Mouse (Mus musculus) spleen, adult 2 months (tissue): ENCODE results near the gene Wnt3a. TPM values are rescaled to one million over a fixed set of nuclear protein-coding genes. Genes with fewer than 3 reads are reported as not detected.

Source experiments
- DNase-seq, 2 experiments: peaks; one replicate each; pipeline versions ENCODE4 v3.0.0 to v3.0.0-alpha.2; 2012 to 2021; ENCODE audit warnings: low spot score in 2 of 2, low read depth in 1 of 2
- H3K27ac ChIP-seq: fragments of 200-500 bp; 2 replicates; pipeline ENCODE4 v1.5.1; 2012; ENCODE audit warnings: low read length, inconsistent platforms; ENCODE audit not compliant: insufficient read depth
- H3K27me3 ChIP-seq: fragments of 200-500 bp; 2 replicates; pipeline ENCODE4 v1.6.1; 2012; ENCODE audit warnings: mild to moderate bottlenecking, moderate library complexity, low read length, inconsistent platforms; ENCODE audit not compliant: control insufficient read depth, insufficient read depth
- H3K36me3 ChIP-seq: fragments of 200-500 bp; 2 replicates; pipeline ENCODE4 v1.6.1; 2012; ENCODE audit warnings: mild to moderate bottlenecking, low read length, inconsistent platforms; ENCODE audit not compliant: control insufficient read depth, insufficient read depth
- H3K4me1 ChIP-seq: fragments of 200-500 bp; 2 replicates; pipeline ENCODE4 v1.6.1; 2011; ENCODE audit warnings: inconsistent platforms; ENCODE audit not compliant: control insufficient read depth, insufficient read depth, insufficient read length
- H3K4me3 ChIP-seq: fragments of 200-500 bp; 2 replicates; pipeline ENCODE4 v1.5.1; 2011; ENCODE audit warnings: mild to moderate bottlenecking, inconsistent platforms; ENCODE audit not compliant: insufficient read depth, insufficient read length; ENCODE audit errors: extremely low read depth
- CTCF ChIP-seq: fragments of 200-500 bp; IDR thresholded peaks from 2 replicates; pipeline ENCODE4 v1.5.1; 2011; ENCODE audit warnings: mild to moderate bottlenecking, inconsistent platforms; ENCODE audit not compliant: insufficient read depth, insufficient read length, insufficient replicate concordance; ENCODE audit errors: extremely low read depth
- POLR2A ChIP-seq: fragments of 200-500 bp; IDR thresholded peaks from 2 replicates; pipeline ENCODE4 v1.6.1; 2011; ENCODE audit warnings: low read depth, low read length, inconsistent platforms
- WGBS: fragments of 180-500 bp; shearing (Covaris S2); methylation state at CpG from one replicate; pipeline ENCODE4 v1.1.7; 2018; 5-methylcytosine and 5-hydroxymethylcytosine counted together
- polyA plus RNA-seq: library from polyadenylated mRNA; depleted of rRNA; stranded (reverse); fragments of >200 nt; gene quantifications from 2 replicates; pipeline ENCODE4 v1.2.3, GENCODE M21; 2012; rRNA removed

Gene Wnt3a
- polyA plus RNA-seq = 0.04 TPM in 1 of 2 replicates, not detected in the other

GRCm38 (mm10) chr11:59290702-59291303 lies at the start of gene Wnt3a:
Wnt3a (minus strand) TSS chr11:59290752.
- no peak within 1 kb of the TSS for H3K4me3 ChIP-seq
- H3K4me1 ChIP-seq = peaks cover 1% of the 10 kb centered on the region; the same call in 1 of the 2 replicates
- no peak within 1 kb of the TSS for H3K27ac ChIP-seq
- 3% methylated on average over 42 of the region's 60 CpGs for WGBS
- no peaks in the 10 kb centered on the region for H3K36me3 ChIP-seq
- TF ChIP-seq CTCF = no peak
- no peak for TF ChIP-seq POLR2A
- no peak for DNase-seq
- H3K27me3 ChIP-seq = peaks cover 17% of the 10 kb centered on the region

- no peak overlapping the region for H3K27ac ChIP-seq
- H3K36me3 ChIP-seq = no peaks in the 10 kb centered on the region
- no peaks in the 10 kb centered on the region for H3K27me3 ChIP-seq
- 86% methylated on average over 2 of the region's 2 CpGs for WGBS
- no peaks in the 10 kb centered on the region for H3K4me1 ChIP-seq
- no peak overlapping the region for H3K4me3 ChIP-seq
- DNase-seq = no peak
- no peak for TF ChIP-seq CTCF
- no peak for TF ChIP-seq POLR2A
Measured at GRCm38 (mm10) chr11:59338736-59339120, 48.2 kb upstream of the Wnt3a start.

GRCm38 (mm10) chr11:59337955-59338735 lies 47.6 kb upstream of the Wnt3a start:
- no peak overlapping the region for H3K4me3 ChIP-seq
- H3K27me3 ChIP-seq = no peaks in the 10 kb centered on the region
- TF ChIP-seq POLR2A (no peak), CTCF (no peak)
- 86% methylated on average over 13 of the region's 13 CpGs for WGBS
- no peak for DNase-seq
- H3K36me3 ChIP-seq = no peaks in the 10 kb centered on the region
- H3K27ac ChIP-seq = no peak overlapping the region
- no peaks in the 10 kb centered on the region for H3K4me1 ChIP-seq

GRCm38 (mm10) chr11:59336381-59336780 lies 45.8 kb upstream of the Wnt3a start:
- Histone ChIP-seq H3K4me1 (no peaks in the 10 kb centered on the region), H3K36me3 (no peaks in the 10 kb centered on the region), H3K4me3 (no peak overlapping the region), H3K27ac (no peak overlapping the region), H3K27me3 (no peaks in the 10 kb centered on the region)
- TF ChIP-seq CTCF (no peak), POLR2A (no peak)
- WGBS = 79% methylated on average over 1 of the region's 1 CpGs
- no peak for DNase-seq

GRCm38 (mm10) chr11:59335942-59336341 lies 45.4 kb upstream of the Wnt3a start:
- H3K4me3 ChIP-seq = no peak overlapping the region
- H3K27me3 ChIP-seq = no peaks in the 10 kb centered on the region
- H3K36me3 ChIP-seq = no peaks in the 10 kb centered on the region
- H3K27ac ChIP-seq = no peak overlapping the region
- TF ChIP-seq CTCF (no peak), POLR2A (no peak)
- H3K4me1 ChIP-seq = no peaks in the 10 kb centered on the region
- 41% methylated on average over 2 of the region's 2 CpGs for WGBS
- no peak for DNase-seq

GRCm38 (mm10) chr11:59335150-59335549 lies 44.6 kb upstream of the Wnt3a start:
- Histone ChIP-seq H3K27me3 (no peaks in the 10 kb centered on the region), H3K36me3 (no peaks in the 10 kb centered on the region), H3K27ac (no peak overlapping the region), H3K4me3 (no peak overlapping the region), H3K4me1 (no peaks in the 10 kb centered on the region)
- 89% methylated on average over 4 of the region's 4 CpGs for WGBS
- no peak for DNase-seq
- TF ChIP-seq CTCF (no peak), POLR2A (no peak)

- 69% methylated on average over 9 of the region's 9 CpGs for WGBS
- Histone ChIP-seq H3K4me1 (no peaks in the 10 kb centered on the region), H3K4me3 (no peak overlapping the region), H3K27me3 (no peaks in the 10 kb centered on the region), H3K27ac (no peak overlapping the region), H3K36me3 (no peaks in the 10 kb centered on the region)
- TF ChIP-seq POLR2A (no peak), CTCF (no peak)
- no peak for DNase-seq
Measured at GRCm38 (mm10) chr11:59332938-59333337, 42.4 kb upstream of the Wnt3a start.
